Mouse (Mus musculus) heart, postnatal 0 days (tissue): ENCODE results near the gene Ndufb6. TPM values are rescaled to one million over a fixed set of nuclear protein-coding genes. Genes with fewer than 3 reads are reported as not detected.
A peak's percentile ranks its signal among the peaks of the same experiment; 100 is the strongest.

Experiments
- ATAC-seq: fragments of 200-750 bp; cut with Nextera tagmentation; 2 replicates; pipeline ENCODE4 v1.8.0; 2017; ENCODE audit warnings: low read depth, moderate number of reproducible peaks, moderate library complexity; ENCODE audit not compliant: insufficient read depth
- DNase-seq: peaks from one replicate; pipeline ENCODE4 v3.0.0-alpha.2; 2016; ENCODE audit warnings: low spot score
- H3K27ac ChIP-seq: fragments of 300-500 bp; sonication (generic); 2 replicates; pipeline ENCODE4 v1.5.1; 2014; ENCODE audit warnings: low read depth, mild to moderate bottlenecking
- H3K27me3 ChIP-seq: fragments of 300-500 bp; sonication (generic); 2 replicates; pipeline ENCODE4 v1.6.1; 2014; ENCODE audit warnings: low read length, mixed read lengths; ENCODE audit not compliant: control insufficient read depth, insufficient read depth
- H3K36me3 ChIP-seq: fragments of 300-500 bp; sonication (generic); replicated peaks from 2 replicates; pipeline ENCODE4 v1.6.1; 2014; ENCODE audit warnings: low read length, mixed read lengths; ENCODE audit not compliant: control insufficient read depth, insufficient read depth
- H3K4me1 ChIP-seq: fragments of 300-500 bp; sonication (generic); 2 replicates; pipeline ENCODE4 v1.6.1; 2014; ENCODE audit warnings: antibody characterized with exemption; ENCODE audit not compliant: control insufficient read depth, insufficient read depth
- H3K4me2 ChIP-seq: fragments of 300-500 bp; sonication (generic); 2 replicates; pipeline ENCODE4 v1.6.1; 2014; ENCODE audit warnings: low read depth, mild to moderate bottlenecking, low read length, moderate library complexity
- H3K4me3 ChIP-seq: fragments of 300-500 bp; sonication (generic); 2 replicates; pipeline ENCODE4 v1.5.1; 2014; ENCODE audit warnings: low read depth, low read length
- H3K9ac ChIP-seq: fragments of 300-500 bp; sonication (generic); replicated peaks from 2 replicates; pipeline ENCODE4 v1.6.1; 2014; ENCODE audit warnings: low read depth, low read length, mixed read lengths
- H3K9me3 ChIP-seq: fragments of 300-500 bp; sonication (generic); replicated peaks from 2 replicates; pipeline ENCODE4 v1.6.1; 2016; ENCODE audit warnings: low read length; ENCODE audit not compliant: control insufficient read depth
- CTCF ChIP-seq: IDR thresholded peaks from 2 replicates; pipeline ENCODE4 v1.5.1; 2016; ENCODE audit warnings: antibody characterized with exemption, control low read depth, low read depth
- EP300 ChIP-seq: IDR thresholded peaks from 2 replicates; pipeline ENCODE4 v1.6.1; 2016; ENCODE audit warnings: antibody characterized with exemption, low read depth
- WGBS: fragments of 180-500 bp; shearing (Covaris S2); extraction: QIAGEN DNeasy Blood & Tissue Kit; methylation state at CpG from one replicate; pipeline ENCODE4 v1.1.7; 2014; 5-methylcytosine and 5-hydroxymethylcytosine counted together
- polyA plus RNA-seq: library from polyadenylated mRNA; unstranded; fragments of >200 nt; fragmentation: Nextera tagmentation; extraction: Ambion mirVana; gene quantifications from 2 replicates; pipeline ENCODE4 v1.2.1, GENCODE M21; 2015
- total RNA-seq: library from RNA; depleted of rRNA; stranded (reverse); fragments of >200 nt; gene quantifications from 2 replicates; pipeline ENCODE4 v1.2.3, GENCODE M21; 2014; ENCODE audit warnings: low replicate concordance

The Ndufb6 gene
- total and polyA plus RNA-seq, 2 experiments from 2014 or later, result 553 to 1,016 TPM

GRCm38 (mm10) chr4:40289046-40289445 lies 9.8 kb upstream of the Ndufb6 start:
- no peak overlapping the region for H3K27ac ChIP-seq
- H3K9ac ChIP-seq, result no peak overlapping the region
- no peaks in the 10 kb centered on the region for H3K36me3 ChIP-seq
- DNase-seq, result no peak
- no peak for ATAC-seq
- 72% methylated on average over 2 of the region's 2 CpGs for WGBS
- no peaks in the 10 kb centered on the region for H3K27me3 ChIP-seq
- TF ChIP-seq CTCF, result no peak
- no peak for TF ChIP-seq EP300
- no peaks in the 10 kb centered on the region for H3K4me1 ChIP-seq
- no peak overlapping the region for H3K4me3 ChIP-seq
- peaks cover 3% of the 10 kb centered on the region; the same call in 1 of the 2 replicates for H3K9me3 ChIP-seq
- no peak overlapping the region for H3K4me2 ChIP-seq

- no peak overlapping the region for H3K27ac ChIP-seq
- DNase-seq (no peak), ATAC-seq (no peak)
- no peaks in the 10 kb centered on the region for H3K4me1 ChIP-seq
- H3K9ac ChIP-seq, result no peak overlapping the region
- H3K4me3 ChIP-seq, result no peak overlapping the region
- TF ChIP-seq EP300 (no peak), CTCF (no peak)
- 59% methylated on average over 6 of the region's 6 CpGs for WGBS
- H3K36me3 ChIP-seq, result no peaks in the 10 kb centered on the region
- no peaks in the 10 kb centered on the region for H3K9me3 ChIP-seq
- no peaks in the 10 kb centered on the region for H3K27me3 ChIP-seq
- H3K4me2 ChIP-seq, result no peak overlapping the region
These were observed 8.2 kb upstream of the Ndufb6 start for GRCm38 (mm10) chr4:40287415-40287814.

GRCm38 (mm10) chr4:40285582-40285981 lies 6.4 kb upstream of the Ndufb6 start:
- ATAC-seq, result no peak
- Histone ChIP-seq H3K27me3 (no peaks in the 10 kb centered on the region), H3K4me1 (no peaks in the 10 kb centered on the region), H3K4me3 (no peak overlapping the region), H3K4me2 (no peak overlapping the region), H3K27ac (no peak overlapping the region), H3K36me3 (no peaks in the 10 kb centered on the region), H3K9ac (no peak overlapping the region), H3K9me3 (no peaks in the 10 kb centered on the region)
- TF ChIP-seq CTCF, result peak; percentile 82
- TF ChIP-seq EP300, result no peak
- WGBS, result 7% methylated on average over 4 of the region's 4 CpGs
- no peak for DNase-seq

DNA sequence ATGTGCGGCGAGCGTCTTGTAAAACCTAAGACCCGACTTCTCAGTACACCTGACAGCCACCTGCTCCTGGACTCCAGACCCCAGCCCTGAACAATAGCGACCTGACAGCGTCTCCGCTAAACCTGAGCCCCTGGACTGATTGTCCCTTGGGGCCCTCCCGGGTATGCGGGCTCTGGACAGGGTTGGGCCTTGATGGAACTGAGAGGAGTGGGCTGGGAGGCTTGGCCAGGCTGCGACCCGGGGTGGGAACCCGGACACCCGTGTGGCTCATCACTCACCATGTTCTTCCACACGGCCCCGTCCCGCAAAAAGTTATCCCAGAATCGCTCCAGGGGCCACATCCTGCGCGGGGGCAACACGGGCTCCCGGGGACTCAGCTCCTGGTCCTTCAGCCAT lies 343 bp downstream of the Ndufb6 start:
- DNase-seq (no peak), ATAC-seq (peak; percentile 28)
- peaks cover 24% of the 10 kb centered on the region for H3K36me3 ChIP-seq
- TF ChIP-seq CTCF, result no peak
- no peak for TF ChIP-seq EP300
- peak overlapping the region; percentile 87 for H3K9ac ChIP-seq
- H3K4me3 ChIP-seq, result peak overlapping the region; percentile 87
- no peaks in the 10 kb centered on the region for H3K9me3 ChIP-seq
- peak overlapping the region; percentile 86 for H3K4me2 ChIP-seq
- H3K4me1 ChIP-seq, result peaks cover 12% of the 10 kb centered on the region
- H3K27ac ChIP-seq, result peak overlapping the region; percentile 80
- under 1% methylated on average over 21 of the region's 21 CpGs for WGBS
- no peaks in the 10 kb centered on the region for H3K27me3 ChIP-seq

DNA sequence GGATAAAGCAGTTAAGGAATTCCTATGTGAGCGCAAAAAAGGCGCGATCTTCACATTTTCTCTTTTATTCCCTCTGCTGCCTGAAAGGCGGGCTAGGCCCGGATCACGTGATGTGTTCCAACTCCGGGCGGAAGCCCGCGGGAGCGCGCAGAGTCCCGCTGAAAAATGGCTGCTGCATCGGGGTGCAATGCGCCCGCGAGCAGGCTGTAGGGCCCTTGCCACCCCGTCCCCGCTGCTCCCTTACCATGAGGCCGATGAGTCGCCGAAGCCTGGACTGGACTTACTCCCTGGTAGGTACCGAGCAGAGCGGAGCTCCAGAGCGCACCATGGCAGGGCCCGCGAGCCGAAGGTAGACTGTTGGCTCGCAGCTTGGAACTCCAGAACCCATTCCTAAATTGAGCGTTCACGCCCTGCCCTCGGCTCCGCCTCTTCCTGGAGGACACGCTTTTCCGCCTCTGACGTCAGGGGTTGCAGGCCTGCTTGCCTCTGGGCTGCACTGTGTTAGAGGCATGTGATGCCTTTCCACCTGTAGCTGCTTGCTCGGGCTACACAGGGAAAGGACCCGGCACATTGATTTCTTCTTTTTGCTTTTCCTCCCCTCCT lies 9.7 kb downstream of the Ndufb6 start, which contains the start of the genes Smim27 and Topors:
Gene Smim27, plus strand, starts transcription at position 150 of the 603 bp plus-strand sequence.
Gene Topors, minus strand, starts transcription at position 421 of the 603 bp plus-strand sequence.
- no peaks in the 10 kb centered on the region for H3K27me3 ChIP-seq
- TF ChIP-seq EP300 (0 out of 2 replicates have a peak, but pooled peaks have one; percentile 65), CTCF (no peak)
- ATAC-seq, result peak; percentile 95
- H3K9ac ChIP-seq, result peak within 1 kb of the TSS; percentile 62
- peak within 1 kb of the TSS; percentile 94 for H3K27ac ChIP-seq
- H3K36me3 ChIP-seq, result peaks cover 35% of the 10 kb centered on the region
- H3K4me3 ChIP-seq, result peak within 1 kb of the TSS; percentile 65
- peak within 1 kb of the TSS; percentile 89 for H3K4me2 ChIP-seq
- H3K4me1 ChIP-seq, result peaks cover 9% of the 10 kb centered on the region
- no peaks in the 10 kb centered on the region for H3K9me3 ChIP-seq
- DNase-seq, result peak; percentile 97
- WGBS, result under 1% methylated on average over 38 of the region's 38 CpGs
